Mouse (Mus musculus) heart, adult 8-10 months (tissue): ENCODE results near the gene Fhad1. TPM values are rescaled to one million over a fixed set of nuclear protein-coding genes. Genes with fewer than 3 reads are reported as not detected.
A peak's percentile ranks its signal among the peaks of the same experiment; 100 is the strongest.

ENCODE experiments used
- DNase-seq: peaks from one replicate; pipeline ENCODE4 v3.0.0; 2022; ENCODE audit warnings: low spot score
- total RNA-seq, 4 experiments: library from RNA; stranded (reverse); gene quantifications; 2 replicates each; pipeline ENCODE4 v1.2.4; 2022

Fhad1 gene
- total RNA-seq, 4 experiments from 2014 or later: 0.26 to 0.41 (median 0.35) TPM

DNA sequence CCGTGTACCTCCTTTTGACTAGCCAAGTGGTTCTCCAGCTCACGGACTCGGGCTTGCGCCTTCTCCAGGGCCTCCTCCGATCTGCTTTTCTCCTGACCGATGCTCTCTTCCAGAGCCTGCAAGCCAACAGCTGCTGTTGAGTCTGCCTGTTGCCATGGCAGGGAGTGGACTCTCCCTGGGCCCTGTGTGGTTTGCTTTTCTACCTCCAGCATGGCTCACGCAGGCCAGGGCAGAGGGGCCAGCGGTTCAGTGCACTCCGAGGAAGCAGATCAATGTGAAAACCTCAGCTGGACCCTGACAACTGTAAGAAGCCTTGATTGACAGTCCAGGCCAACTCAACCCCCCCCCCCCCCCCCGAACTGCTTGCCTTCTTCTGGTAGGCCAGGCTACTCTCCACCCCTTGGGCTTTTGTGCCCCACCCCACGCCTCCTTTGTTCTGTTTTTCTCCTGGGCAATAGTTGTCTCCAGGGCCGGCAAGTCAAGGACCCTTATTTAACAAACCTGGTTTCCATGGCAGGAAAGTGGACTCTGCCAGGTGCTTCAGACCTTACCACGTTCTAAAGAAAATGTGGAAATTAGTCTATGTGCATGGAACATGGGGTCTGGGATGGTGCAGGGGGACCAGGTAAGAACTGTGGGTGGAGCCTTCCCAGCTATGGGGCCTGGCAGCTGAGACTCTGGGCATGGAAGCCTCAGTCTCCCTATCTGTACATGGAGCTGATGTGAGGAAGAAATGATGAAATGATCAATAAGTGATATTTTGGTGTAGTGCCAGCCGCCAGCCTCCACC is 81.9 kb downstream of the Fhad1 start:
- DNase-seq: no peak

DNA sequence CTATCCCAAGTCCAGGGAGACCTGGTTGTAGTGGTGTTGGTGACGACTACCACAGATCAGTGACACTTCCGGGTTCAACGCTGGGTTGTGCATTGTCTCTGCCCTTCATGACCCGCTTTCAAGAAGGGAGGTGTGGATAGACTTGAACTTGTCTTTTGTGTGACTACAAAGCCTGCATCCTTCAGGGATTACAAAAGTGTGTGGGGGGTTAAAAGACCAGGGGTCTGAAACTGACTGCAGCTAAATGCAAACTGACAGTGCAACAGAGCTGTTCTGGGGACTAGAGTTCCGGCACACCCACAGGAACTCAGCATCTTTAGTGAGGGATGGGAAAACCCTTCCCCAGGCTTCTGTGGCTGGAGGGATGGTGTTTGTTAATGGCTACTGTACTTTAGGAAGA is 83.4 kb downstream of the Fhad1 start:
- DNase-seq: no peak

DNA sequence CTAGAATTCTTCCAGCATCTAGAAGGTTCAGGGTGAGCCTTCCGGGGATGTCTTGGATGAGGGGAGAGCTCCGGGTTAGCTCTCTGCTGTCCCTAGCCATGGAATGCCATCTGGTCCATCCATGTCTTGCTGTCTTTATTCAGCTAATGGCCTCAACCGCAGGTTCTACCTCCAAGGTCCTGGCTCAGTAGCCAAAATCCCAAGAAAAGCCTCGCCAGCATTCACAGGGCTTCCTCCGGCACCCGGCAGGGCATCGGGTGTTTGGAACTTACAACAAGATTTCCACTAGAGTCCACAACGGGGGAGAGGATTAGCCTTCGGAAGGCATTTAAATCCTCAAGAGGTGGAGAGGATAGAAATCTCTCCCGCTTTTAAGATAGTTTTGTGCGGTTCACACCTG is 84.9 kb downstream of the Fhad1 start:
- DNase-seq: no peak

DNA sequence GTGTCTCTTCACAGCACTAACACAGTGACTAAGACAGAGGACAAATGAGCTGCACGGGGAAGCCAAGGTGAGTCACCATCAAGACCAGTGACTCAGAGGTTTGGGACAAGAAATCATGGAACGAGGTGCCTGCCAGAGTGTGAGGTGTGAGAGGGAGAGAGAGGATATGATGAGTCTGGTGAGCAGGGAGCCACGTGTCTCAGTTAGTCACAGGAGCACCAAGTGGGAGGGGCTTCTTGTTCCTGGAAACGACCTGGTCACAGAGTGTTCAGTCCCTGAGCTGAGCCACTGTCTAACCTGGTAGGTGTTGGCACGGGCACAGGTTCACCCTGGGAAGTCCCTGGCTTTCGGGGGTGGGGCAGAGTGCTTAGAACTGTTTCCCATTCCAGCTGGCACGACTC is 86.0 kb downstream of the Fhad1 start:
- DNase-seq: peak; percentile 44

DNA sequence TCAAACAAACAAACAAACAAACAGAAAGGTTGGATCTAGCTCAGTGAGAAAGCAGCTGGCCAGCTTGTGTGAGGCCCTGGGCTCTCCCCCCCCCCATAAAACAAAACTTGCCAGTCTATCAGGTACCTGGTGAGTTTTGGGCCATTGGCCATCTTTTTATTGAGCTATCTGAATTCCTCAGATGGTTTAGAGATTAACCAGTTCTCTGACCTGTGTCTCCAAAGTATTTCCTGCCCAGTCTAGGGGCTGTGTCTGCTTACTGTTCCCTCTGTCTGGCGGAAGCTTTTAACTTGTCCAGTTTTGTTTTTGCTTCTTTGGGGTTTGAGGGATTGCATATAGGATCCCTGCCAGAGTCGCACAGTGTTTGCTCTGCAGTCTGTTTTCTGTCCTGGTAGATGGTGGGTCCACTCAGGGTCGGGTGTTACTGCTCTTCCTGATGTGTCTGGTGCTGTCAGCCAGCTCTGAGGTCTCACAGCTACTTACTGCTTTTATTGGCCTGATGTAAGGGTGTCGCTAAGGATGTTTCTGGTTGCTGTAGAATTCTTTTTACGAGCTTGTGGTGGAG is 89.0 kb downstream of the Fhad1 start:
- DNase-seq: no peak

DNA sequence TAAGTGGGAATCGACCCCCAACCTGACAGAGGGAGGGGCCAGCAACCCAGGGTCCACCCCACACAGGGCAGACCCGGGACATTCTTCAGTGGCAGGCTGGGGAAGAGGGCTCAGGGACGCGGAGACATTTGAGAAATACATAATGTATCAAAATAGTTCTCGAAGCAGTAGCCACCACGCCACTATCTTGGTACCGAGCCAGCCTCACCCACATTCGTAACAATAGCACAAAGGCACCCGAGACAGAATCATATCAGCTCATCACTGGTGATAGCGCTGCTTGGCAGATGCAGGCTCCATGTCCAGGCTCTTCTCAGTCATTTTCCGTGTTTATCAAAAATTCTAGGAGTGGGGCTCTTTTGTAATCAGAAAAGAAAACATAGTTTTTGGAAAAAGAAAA is 90.9 kb downstream of the Fhad1 start:
- no peak for DNase-seq

DNA sequence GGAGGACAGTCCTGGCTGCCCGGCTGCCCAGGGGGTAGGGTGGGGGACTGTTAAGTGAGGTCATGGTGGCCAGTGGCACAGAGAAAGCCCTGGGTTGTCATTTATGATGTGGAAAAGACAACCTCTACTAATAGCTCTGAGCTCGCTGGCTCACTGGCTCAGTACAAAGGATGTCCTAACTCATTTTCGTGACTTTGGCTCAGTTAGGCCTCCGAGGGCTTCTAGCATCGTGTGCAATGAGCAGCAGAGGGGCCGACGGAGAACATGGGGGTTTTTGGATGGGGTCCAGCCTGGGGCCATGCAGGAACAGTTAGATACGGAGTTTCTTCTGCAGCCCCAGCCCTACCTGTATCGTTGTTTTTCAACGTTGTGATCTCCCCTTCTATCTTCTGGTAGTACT is 94.5 kb downstream of the Fhad1 start:
- DNase-seq: no peak

DNA sequence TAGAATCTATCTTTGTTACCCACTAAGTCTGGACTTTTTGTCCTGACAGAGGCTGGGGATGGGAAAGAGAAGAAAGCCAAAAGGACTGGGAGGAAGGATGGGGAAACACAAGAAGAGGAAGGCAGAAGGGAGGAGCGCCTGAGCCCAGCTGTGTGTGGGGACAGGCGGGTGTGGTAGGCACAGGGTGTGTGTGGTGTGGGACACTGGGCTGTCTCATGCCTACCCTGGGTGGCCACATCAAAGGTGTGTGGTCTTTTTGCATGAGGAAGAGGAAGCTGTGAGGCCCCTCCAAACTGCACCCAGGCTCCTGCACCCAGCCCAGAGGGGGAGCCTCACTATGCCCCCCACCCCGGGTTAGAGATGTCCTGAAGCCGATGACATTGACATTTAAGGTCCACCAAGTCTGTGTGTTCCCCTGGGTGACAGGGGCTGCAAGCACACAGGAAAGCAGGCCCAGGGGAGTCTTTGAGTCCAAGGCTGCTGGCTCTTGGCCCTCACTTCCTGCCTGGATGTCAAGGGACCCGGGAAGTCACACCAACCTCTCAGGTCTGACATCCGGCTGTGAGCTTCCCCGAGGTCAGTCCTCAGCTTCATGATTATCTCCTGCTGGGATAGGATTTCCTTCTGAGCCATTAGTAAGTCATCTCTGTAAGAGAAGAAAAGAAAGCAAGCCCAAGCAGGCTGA is 97.0 kb downstream of the Fhad1 start:
- DNase-seq: no peak

DNA sequence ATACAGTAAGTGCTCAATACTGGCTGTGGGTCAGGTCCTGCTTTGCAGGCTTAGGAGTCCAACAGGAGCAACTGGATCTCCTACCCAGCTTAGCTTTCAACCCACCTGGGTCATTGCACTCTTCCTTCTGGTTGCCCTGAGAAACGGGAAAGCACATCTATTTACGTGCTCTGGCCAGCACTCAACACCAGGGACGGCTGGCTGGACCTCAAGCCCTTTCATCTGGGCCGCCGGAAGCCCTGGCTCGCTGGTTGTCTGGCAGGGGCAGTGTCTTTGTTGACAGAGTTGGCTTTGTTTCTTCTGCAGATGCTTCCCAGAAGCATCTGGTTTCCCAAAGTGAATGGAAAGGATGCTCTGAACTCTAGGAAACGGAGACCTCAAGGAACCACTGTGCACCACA is 100.8 kb downstream of the Fhad1 start:
- DNase-seq: peak; percentile 72

DNA sequence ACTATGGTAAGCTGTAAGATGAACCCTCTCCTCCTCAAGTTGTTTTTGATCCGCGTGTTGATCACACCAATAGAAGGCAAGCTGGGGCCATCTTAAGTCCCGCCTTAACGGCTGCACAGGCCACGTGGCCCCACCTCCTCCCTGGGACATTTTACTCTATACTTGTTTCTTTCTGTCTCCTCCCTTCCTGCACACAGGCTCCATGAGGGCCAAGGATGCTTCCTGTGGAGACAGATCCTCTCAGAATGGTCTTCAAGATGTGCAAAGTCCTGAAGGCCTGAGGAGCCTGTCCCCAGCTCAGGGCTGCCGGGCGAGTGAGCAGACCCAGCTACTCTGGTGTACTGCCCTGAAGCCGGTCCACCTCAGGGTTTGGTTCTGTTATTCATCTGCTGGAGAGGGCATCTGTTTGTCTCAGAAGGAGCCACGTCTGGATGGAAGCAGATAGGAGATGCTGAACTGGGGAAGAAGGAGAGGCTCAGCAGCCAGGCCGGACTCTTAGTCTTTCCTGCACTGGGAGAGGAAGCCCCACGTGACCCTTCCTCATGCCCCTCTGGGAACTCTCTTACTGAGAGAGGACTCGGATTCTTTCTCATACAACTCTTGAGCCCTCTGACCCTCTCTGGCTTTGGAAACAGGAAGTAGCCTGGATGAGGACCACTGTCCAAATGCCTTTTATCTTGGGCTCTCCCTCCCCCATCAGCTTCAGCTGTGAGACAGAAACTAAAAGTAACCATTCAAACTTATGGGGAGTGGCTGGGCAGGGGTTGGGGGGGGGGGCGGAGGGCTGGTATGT is 101.5 kb downstream of the Fhad1 start:
- peak; percentile 48 for DNase-seq

DNA sequence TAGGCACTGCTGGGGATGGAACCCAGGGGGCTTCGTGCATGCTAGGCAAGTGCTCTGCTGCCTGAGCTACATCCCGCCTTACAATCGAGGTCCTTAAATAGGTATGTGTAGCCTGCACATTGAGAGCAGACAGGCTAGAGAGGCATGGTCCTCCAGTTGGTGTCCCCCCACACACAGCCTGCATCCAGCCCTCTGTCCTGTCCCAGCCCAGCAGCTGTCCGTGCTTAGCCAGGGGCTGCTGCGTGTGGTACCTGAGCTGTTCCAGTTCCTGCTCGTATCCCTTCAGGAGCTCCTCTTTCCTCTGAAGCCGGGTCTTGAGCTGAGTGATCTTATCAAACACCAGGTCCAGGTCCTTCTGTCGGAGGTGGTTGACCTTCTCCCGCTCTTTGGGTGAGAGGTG is 110.2 kb downstream of the Fhad1 start:
- no peak for DNase-seq

DNA sequence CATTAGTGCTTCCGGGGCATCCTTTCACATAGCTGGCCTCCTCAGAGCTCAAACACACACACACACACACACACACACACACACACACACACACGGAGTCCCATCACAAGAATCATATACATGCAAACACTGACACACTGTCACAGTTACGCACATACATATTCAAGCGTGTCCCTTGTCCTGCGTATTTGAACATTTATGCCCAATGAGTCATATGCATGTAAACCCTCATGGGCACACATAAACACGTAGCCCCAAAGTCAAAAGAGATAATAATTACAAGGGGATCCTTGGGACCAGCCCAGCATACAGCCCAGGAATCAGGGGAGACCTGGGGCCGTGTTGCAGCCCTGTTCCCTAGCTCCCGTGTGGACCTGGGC is 112.4 kb downstream of the Fhad1 start:
- DNase-seq: no peak

DNA sequence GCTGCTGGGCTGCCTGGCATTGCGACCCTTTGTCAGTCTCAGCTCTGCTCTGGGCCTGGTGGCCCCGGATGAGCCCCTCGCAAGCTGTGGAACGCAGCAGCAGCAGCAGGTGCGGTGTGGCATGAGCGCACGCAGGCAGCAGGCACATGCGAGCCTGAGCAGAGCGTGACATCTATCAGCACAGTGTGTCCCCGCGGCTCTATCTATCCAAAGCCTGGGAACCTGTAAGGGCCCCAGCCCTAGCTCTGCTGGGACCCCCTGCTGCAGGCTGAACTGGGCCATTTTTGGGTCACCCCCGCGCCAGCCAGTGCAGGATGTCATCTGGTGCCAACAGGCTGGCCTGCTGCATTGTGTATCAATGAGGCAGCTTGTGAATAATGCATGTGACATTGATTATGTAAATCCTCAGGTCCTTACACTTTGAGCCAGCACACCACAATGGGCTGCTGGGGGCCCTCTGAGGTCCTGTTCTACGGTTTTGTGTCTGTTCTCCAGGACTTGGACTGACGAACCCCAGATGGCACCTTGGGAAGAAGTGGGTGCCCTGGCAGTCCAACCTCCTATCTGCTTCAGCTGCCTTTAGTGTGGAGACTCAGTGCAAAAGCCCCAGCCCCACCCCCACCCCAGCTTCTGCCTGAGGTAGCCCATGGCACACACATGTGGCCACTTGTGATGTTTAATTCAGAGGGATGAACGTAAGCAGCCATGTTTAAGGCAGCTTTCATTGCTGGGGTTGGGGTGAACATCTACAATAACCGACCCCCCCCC is 113.0 kb downstream of the Fhad1 start:
- DNase-seq: no peak

DNA sequence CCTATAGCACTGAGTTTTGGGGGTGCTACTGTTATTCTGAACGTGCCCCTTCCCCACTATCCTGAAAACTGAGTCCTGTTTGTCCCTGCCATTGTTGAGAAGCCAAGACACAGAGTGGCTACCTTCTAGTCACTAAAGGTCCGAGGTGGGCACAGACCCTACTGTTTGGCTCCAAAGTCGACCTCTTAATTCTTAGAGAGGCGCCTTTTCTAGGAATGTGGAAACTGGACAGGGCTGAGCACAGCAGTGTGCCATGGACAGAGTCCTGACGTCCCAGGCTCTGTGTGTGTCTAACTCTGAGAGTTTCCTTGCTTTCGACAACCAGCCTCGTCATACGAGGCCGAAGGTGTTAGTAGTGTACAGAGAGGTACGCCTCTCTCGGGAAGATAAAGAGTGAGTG is 114.5 kb downstream of the Fhad1 start:
- no peak for DNase-seq

DNA sequence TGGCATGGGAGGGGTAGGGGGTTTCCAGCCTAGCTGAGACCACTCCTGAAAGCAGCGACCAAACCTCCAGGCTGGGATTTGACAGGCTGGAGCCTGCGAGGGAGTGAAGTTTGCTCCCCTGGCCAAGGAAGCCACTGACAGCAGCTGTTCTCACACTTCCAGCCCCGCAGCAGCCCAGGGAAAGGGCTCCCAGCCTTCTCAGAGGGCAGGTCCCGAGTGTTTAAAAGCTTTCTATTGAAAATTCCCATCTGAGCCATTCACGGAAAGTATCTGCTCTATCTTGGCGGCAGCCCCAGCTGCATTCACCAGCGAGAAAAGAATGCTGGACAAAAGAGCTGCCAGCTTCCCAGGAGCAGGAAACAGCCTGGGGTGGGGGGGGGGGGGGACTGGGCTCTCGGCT is 114.9 kb downstream of the Fhad1 start:
- no peak for DNase-seq

DNA sequence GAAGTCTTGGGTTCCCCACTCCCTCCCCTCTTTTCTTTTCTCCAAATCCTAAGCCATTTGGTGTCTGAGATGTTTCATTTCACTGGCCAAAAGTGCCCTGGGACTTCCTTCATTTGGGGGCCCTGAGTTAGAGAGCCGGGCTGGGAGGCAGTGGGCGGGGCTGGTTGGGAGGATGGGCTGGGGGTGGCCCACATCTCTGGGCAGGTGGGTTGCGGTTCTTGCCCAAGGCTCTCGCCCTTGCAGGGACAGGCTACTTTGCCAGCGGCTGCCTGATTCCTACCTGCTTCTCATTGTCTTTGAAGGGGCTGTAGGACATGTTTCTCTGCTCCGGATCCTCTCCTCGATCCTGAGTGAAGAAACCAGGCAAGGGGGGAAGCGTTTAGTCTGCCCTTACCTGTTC is 116.0 kb downstream of the Fhad1 start:
- DNase-seq: no peak

DNA sequence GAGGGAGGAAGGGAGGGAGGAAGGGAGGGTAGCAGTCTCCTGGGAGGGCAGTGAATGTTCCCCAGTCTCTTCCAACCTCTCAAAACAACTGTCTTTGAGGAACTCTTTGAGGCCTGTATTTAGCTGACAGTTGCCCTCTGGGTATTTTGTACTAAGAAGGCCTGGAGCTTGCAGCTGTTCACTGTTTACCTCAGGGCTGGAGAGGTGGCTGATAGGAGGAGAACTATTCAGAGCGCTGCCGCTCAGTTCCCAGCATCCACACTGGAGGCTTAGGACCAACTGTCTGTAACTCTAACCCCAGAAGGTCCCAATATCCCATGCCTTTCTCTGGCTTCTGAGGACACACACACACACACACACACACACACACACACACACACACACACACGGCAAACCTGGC is 117.0 kb downstream of the Fhad1 start:
- no peak for DNase-seq

DNA sequence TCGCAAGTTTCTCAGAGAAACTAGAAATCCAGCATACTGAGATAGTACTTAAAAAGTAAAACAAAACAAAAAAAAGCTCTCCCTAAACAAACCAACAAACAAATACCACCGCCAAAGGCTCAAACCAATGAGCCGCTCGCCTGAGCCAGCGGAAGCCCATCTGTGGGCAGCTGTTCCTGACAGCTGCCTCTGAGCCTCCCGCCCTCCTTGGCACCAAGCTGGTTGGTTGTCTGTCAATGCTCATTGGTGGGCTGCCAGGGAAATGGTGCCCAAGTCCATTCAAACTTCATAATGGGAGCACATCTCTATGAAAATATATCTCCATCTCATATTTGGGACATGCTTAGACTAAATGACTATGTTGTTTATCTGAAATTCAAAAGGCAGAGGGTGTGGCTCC is 117.7 kb downstream of the Fhad1 start:
- no peak for DNase-seq

DNA sequence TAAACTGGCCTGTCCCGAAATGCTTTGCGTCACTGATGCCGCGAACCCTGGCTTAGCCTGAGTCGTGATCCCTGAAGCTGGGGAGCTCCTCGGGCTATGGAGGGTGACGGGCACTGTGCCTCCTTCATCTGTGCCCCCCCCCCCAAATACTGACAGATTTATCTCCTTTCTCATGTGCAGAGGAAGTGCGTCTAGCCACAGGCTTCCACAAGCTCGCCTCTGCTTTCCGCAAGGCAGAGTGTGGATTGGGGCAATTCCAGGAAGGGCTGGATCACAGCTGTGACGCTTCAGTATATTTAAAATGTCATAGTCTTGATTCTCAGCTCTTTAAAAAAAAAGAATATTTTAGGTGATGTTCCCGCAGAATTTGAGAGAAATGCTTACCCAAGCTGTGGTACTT is 119.1 kb downstream of the Fhad1 start:
- no peak for DNase-seq

DNA sequence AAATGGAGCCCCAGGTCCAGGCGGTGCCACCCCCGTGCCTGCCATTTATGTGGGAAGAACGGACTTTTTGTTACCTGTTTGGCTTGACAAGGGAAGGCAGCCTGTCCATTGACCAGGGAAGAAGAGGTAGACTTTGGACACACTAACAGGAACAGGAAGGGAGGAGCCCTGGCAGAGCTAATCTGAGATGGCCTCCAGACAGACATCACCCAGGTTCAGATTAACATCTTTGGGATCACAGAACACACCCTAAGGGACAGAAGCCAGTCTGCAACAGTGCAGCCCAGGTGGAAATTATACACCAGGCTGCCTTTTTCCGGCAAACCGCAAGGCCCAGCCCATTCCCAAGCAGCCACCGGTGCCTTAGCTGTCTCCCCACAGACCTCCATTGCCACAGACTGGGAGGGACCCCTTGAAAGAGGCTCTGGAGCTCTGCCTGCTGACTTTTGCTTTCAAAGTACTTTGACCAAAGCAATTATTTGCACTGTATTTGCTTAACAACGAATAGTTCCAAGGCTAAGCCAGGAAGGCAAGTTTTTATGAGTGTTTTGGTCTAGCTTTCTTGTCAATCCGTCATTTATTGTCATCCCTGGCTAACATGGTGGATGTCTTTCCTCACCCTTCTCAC is 121.6 kb downstream of the Fhad1 start:
- DNase-seq: no peak

DNA sequence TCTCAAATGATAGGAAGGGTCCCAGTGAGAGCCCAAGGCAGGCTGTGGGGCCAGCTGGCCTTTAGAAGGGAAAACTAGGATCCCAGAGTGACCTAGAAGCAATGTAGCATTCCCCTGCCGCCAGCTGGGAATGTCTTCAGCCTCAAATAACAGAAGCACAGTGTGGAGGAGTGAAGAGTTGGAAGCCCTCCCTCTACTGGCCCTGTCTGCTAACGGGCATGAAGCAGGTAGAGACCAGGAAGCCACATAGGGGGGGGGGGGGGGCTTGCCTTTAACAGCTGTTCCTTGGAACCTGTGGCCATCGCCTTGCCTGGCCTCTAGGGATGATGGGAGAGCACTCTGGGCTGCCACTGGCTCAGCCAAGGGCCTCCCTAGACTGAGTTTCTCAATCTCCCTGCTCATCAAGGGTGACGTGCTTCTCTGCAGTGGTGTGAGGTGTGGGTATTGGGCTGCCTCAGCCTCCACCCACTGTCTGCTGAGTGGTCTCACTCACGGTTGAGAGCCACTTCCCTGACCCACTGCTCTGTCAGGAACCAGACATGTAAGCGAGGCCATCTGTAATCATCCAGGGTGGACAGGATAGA is 128.4 kb downstream of the Fhad1 start:
- no peak for DNase-seq
